Mouse (Mus musculus) MEL (cell line): ENCODE data around the gene Brinp1.

Experiments
- BHLHE40 ChIP-seq: IDR thresholded peaks from 2 replicates; pipeline ENCODE4 v1.6.1; 2012; ENCODE audit warnings: low read depth, mild to moderate bottlenecking, inconsistent platforms, low read length, improper control_type of control experiment, borderline replicate concordance
- CTCF ChIP-seq, 3 experiments: IDR thresholded peaks in 2 of 3; conservative IDR thresholded peaks in 1 of 3; 2 replicates each; pipeline ENCODE4 v1.5.1; 2011 to 2012; ENCODE audit warnings: low read length in 3 of 3, low read depth in 2 of 3, mild to moderate bottlenecking in 2 of 3, improper control_type of control experiment in 1 of 3, inconsistent platforms in 1 of 3, mixed read lengths in 1 of 3, moderate library complexity in 1 of 3; ENCODE audit not compliant: control insufficient read depth in 1 of 3, insufficient read depth in 1 of 3, poor library complexity in 1 of 3, severe bottlenecking in 1 of 3
- E2F4 ChIP-seq: IDR thresholded peaks from 2 replicates; pipeline ENCODE4 v1.6.1; 2011; ENCODE audit warnings: low read depth, low read length, improper control_type of control experiment, borderline replicate concordance
- EP300 ChIP-seq, 2 experiments: IDR thresholded peaks; 2 replicates each; pipeline ENCODE4 v1.6.1; 2011; ENCODE audit warnings: improper control_type of control experiment in 2 of 2, low read length in 2 of 2, low read depth in 1 of 2, mild to moderate bottlenecking in 1 of 2
- GABPA ChIP-seq: IDR thresholded peaks from 2 replicates; pipeline ENCODE4 v1.6.1; 2012; ENCODE audit warnings: low read depth, mild to moderate bottlenecking, inconsistent platforms, low read length, improper control_type of control experiment, moderate library complexity
- GATA1 ChIP-seq: IDR thresholded peaks from 2 replicates; pipeline ENCODE4 v1.6.1; 2011; ENCODE audit warnings: low read depth, low read length, improper control_type of control experiment
- MAX ChIP-seq: IDR thresholded peaks from 2 replicates; pipeline ENCODE4 v1.6.1; 2011; ENCODE audit warnings: low read length, improper control_type of control experiment
- MXI1 ChIP-seq: IDR thresholded peaks from 2 replicates; pipeline ENCODE4 v1.6.1; 2011; ENCODE audit warnings: mild to moderate bottlenecking, low read depth, low read length, improper control_type of control experiment
- MYC ChIP-seq: IDR thresholded peaks from 2 replicates; pipeline ENCODE4 v1.6.1; 2011; ENCODE audit warnings: low read depth, mild to moderate bottlenecking, low read length, improper control_type of control experiment, moderate library complexity
- POLR2AphosphoS2 ChIP-seq: IDR thresholded peaks from 2 replicates; pipeline ENCODE4 v1.6.1; 2011; ENCODE audit warnings: low read length, improper control_type of control experiment
- RCOR1 ChIP-seq: IDR thresholded peaks from 2 replicates; pipeline ENCODE4 v1.6.1; 2012; ENCODE audit warnings: low read depth, mild to moderate bottlenecking, inconsistent platforms, low read length, improper control_type of control experiment
- USF1 ChIP-seq: IDR thresholded peaks from 2 replicates; pipeline ENCODE4 v1.6.1; 2014; ENCODE audit warnings: low read depth, mild to moderate bottlenecking, inconsistent platforms, low read length, improper control_type of control experiment, moderate library complexity
- ZC3H11A ChIP-seq: IDR thresholded peaks from 2 replicates; pipeline ENCODE4 v1.6.1; 2012; ENCODE audit warnings: low read depth, mild to moderate bottlenecking, inconsistent platforms, low read length, improper control_type of control experiment
- ZKSCAN1 ChIP-seq: IDR thresholded peaks from 2 replicates; pipeline ENCODE4 v1.6.1; 2012; ENCODE audit warnings: low read depth, mild to moderate bottlenecking, inconsistent platforms, low read length, improper control_type of control experiment, moderate library complexity

DNA sequence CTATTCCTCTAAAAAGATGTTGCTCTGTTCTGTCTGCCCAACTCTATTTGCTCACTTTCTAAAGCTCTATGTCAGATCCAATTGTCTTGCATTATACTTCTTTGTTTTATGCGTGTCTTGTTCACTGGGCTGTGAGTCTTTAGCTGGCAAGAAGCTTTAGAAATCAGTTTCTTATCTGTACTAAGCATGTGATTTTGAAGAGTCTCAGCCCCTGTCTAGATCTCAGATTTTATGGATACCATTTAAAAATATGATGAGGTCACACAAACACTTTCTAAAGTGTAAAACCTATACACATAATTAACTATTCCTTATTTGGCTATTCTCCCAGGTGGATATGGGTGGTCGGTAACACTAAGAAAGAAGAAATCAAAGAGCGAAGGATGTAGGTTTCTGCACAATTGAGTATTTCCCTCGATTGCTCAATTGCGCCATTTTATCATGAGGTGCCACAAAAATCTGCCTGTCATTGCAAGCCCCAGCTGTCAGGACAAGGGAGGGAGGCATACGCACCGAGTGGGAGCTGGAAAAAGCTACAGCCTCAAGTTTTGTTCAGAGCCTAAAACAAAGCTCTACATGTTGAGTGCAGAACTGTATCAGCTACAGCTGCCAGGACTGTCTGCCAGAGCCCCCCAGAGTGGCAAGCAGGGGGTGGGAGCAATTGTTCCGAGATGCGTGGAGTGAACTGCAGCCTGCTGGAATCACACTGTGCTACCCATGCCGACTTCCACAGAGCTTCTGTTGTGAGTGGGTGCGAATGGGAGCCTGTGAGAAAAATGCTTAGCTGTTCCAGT lies 47.6 kb downstream of the Brinp1 start:
- no peak for TF ChIP-seq USF1
- no peak for TF ChIP-seq EP300 (IDR thresholded peaks at IDR 0.05; ENCODE audit: low read depth in 1 of 2, low read length in 2 of 2)
- no peak for TF ChIP-seq GABPA
- TF ChIP-seq CTCF (IDR thresholded peaks at IDR 0.05 in 2 of 3, conservative IDR thresholded peaks at IDR 0.05 in 1 of 3; ENCODE audit: control insufficient read depth in 1 of 3, insufficient read depth in 1 of 3, low read depth in 2 of 3, low read length in 3 of 3, poor library complexity in 1 of 3, severe bottlenecking in 1 of 3), result no peak
- TF ChIP-seq MAX, result no peak
- TF ChIP-seq ZKSCAN1, result no peak
- no peak for TF ChIP-seq MYC
- TF ChIP-seq POLR2AphosphoS2, result no peak
- TF ChIP-seq BHLHE40, result no peak
- no peak for TF ChIP-seq E2F4
- no peak for TF ChIP-seq RCOR1
- TF ChIP-seq MXI1, result no peak
- TF ChIP-seq GATA1, result no peak
- no peak for TF ChIP-seq ZC3H11A
